Mouse (Mus musculus) ovary, postnatal 14 days (tissue): Measurements from ENCODE around the gene Gm20917.
"Not testable (repeated sequence)": the region's sequence is repeated elsewhere in the genome, so short reads cannot be mapped to it uniquely, and the experiment has no call there.

Experiments
- DNase-seq: peaks from one replicate; pipeline ENCODE4 v3.0.0; 2022; ENCODE audit warnings: low spot score

Gene Gm20917

DNA sequence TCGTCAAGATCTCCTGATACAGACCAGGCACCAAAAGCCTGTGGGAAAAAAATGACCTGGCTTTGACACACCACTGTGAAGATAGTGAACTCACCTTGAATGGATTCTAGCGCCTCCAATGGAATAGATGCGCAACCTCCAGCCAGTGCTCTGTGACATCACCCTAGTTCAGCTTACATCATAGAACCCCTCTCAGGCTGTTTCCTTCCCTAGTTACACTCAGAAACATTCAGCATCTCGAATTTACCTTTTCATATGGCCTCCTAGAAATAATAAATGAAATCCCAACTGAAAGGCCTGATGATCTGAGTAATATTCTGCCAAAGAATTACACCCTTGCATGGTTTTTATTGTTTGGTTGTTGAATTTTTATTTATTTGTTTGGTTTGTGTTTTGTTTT, at the start of gene Gm20917:
TSS of gene Gm20917 (minus strand) at position 101 of the 400 bp plus-strand sequence.
- DNase-seq: not testable (repeated sequence)
